Mouse (Mus musculus): ENCODE measurements around the gene Nudt3.

GRCm38 (mm10) chr17:27561809-27562526 is 61.3 kb downstream of the Nudt3 start:
- TF ChIP-seq CTCF (IDR thresholded peaks at IDR 0.05; ENCODE audit: control insufficient read depth, insufficient read depth, insufficient replicate concordance, low read depth, low read length) = no peak
- no peak for TF ChIP-seq POLR2A (IDR thresholded peaks at IDR 0.05; ENCODE audit: control insufficient read depth, low read depth, low read length)
